Mouse (Mus musculus): ENCODE data around the gene Sh2d1b1. TPM values are rescaled to one million over a fixed set of nuclear protein-coding genes. Genes with fewer than 3 reads are reported as not detected.

The Sh2d1b1 gene
- total RNA-seq (2015) (6.5 TPM in 2 replicates), total RNA-seq (2017) (4.5 and 5.2 TPM in 2 replicates)

- peak; percentile 82 for ATAC-seq (replicated peaks; ENCODE audit: poor library complexity)
These were observed at the start of gene Sh2d1b1 for GRCm38 (mm10) chr1:170277016-170277415. Gene Sh2d1b1 (plus strand): TSS chr1:170277320.

GRCm38 (mm10) chr1:170232688-170233087 is 44.4 kb upstream of the Sh2d1b1 start, which contains the start of gene Sh2d1b2:
Gene Sh2d1b2 (plus strand): TSS chr1:170232749.
- peak; percentile 58 for ATAC-seq (replicated peaks; ENCODE audit: poor library complexity)

- no peak for ATAC-seq (replicated peaks; ENCODE audit: poor library complexity)
These were observed 32.1 kb upstream of the Sh2d1b1 start for GRCm38 (mm10) chr1:170245016-170245415.

- ATAC-seq (replicated peaks; ENCODE audit: poor library complexity) = peak; percentile 26; the same call in 1 of the 2 replicates
These were observed 22.1 kb upstream of the Sh2d1b1 start for GRCm38 (mm10) chr1:170254893-170255559.

- ATAC-seq (replicated peaks; ENCODE audit: poor library complexity) = peak; percentile 100
These were observed 21.6 kb upstream of the Sh2d1b1 start for GRCm38 (mm10) chr1:170255560-170255910.

GRCm38 (mm10) chr1:170270281-170270680 is 6.8 kb upstream of the Sh2d1b1 start:
- ATAC-seq (replicated peaks; ENCODE audit: poor library complexity) = peak; percentile 81

GRCm38 (mm10) chr1:170270696-170271095 is 6.4 kb upstream of the Sh2d1b1 start:
- ATAC-seq (replicated peaks; ENCODE audit: poor library complexity) = peak; percentile 42

GRCm38 (mm10) chr1:170273252-170273651 is 3.9 kb upstream of the Sh2d1b1 start:
- ATAC-seq (replicated peaks; ENCODE audit: poor library complexity) = peak; percentile 48; the same call in 1 of the 2 replicates

GRCm38 (mm10) chr1:170282415-170283129 is 5.5 kb downstream of the Sh2d1b1 start:
- peak; percentile 96 for ATAC-seq (replicated peaks; ENCODE audit: poor library complexity)

GRCm38 (mm10) chr1:170292239-170292951 is 15.3 kb downstream of the Sh2d1b1 start:
- ATAC-seq (replicated peaks; ENCODE audit: poor library complexity) = peak; percentile 98

- ATAC-seq (replicated peaks; ENCODE audit: poor library complexity) = no peak
These were observed 16.1 kb downstream of the Sh2d1b1 start for GRCm38 (mm10) chr1:170293257-170293656.

- ATAC-seq (replicated peaks; ENCODE audit: poor library complexity) = no peak
These were observed 17.9 kb downstream of the Sh2d1b1 start for GRCm38 (mm10) chr1:170294786-170295570.

- peak; percentile 62 for ATAC-seq (replicated peaks; ENCODE audit: poor library complexity)
These were observed 22.4 kb downstream of the Sh2d1b1 start for GRCm38 (mm10) chr1:170299496-170299895.

GRCm38 (mm10) chr1:170301686-170302085 is 24.6 kb downstream of the Sh2d1b1 start:
- ATAC-seq (replicated peaks; ENCODE audit: poor library complexity) = no peak

- no peak for ATAC-seq (replicated peaks; ENCODE audit: poor library complexity)
These were observed 25.3 kb downstream of the Sh2d1b1 start for GRCm38 (mm10) chr1:170302456-170302855.

GRCm38 (mm10) chr1:170303103-170303502 is 26.0 kb downstream of the Sh2d1b1 start:
- ATAC-seq (replicated peaks; ENCODE audit: poor library complexity) = no peak

GRCm38 (mm10) chr1:170305002-170305401 is 27.9 kb downstream of the Sh2d1b1 start:
- ATAC-seq (replicated peaks; ENCODE audit: poor library complexity) = peak; percentile 82

GRCm38 (mm10) chr1:170306232-170306631 is 29.1 kb downstream of the Sh2d1b1 start, which contains the start of gene Gm7694:
Gene Gm7694 (minus strand): TSS chr1:170306332.
- ATAC-seq (replicated peaks; ENCODE audit: poor library complexity) = no peak

- no peak for ATAC-seq (replicated peaks; ENCODE audit: poor library complexity)
These were observed 31.4 kb downstream of the Sh2d1b1 start, which contains the start of gene Spata46 for GRCm38 (mm10) chr1:170308503-170308902. Gene Spata46 (plus strand): TSS chr1:170308803.

- no peak for ATAC-seq (replicated peaks; ENCODE audit: poor library complexity)
These were observed 34.3 kb downstream of the Sh2d1b1 start for GRCm38 (mm10) chr1:170311431-170311830.

GRCm38 (mm10) chr1:170322046-170322445 is 44.9 kb downstream of the Sh2d1b1 start:
- no peak for ATAC-seq (replicated peaks; ENCODE audit: poor library complexity)

Measured in megakaryocyte progenitor cell, adult 5-6 weeks (primary cell).